Mouse (Mus musculus) layer of hippocampus, postnatal 14 days (tissue): ENCODE measurements around the gene Ccdc33. TPM values are rescaled to one million over a fixed set of nuclear protein-coding genes. Genes with fewer than 3 reads are reported as not detected.

Experiments used
- DNase-seq, 2 experiments: peaks; one replicate each; pipeline ENCODE4 v3.0.0; 2021 to 2022; ENCODE audit warnings: low spot score in 2 of 2, mixed read lengths in 1 of 2
- long read RNA-seq, 2 experiments: library from polyadenylated mRNA; stranded (forward); transcript quantifications; one replicate each; pipeline ENCODE4 v2.0.0; 2021
- total RNA-seq, 2 experiments: library from RNA; stranded (reverse); gene quantifications; 2 replicates each; pipeline ENCODE4 v1.2.3; 2021

The Ccdc33 gene
- 1 to 10 TPM in 1 of 2 experiments, under 1 TPM in 1; 0.64 to 1.7 TPM for total RNA-seq
- long read RNA-seq, experiment 1 = 0 reads
- long read RNA-seq, experiment 2, partial matches to known transcripts = 0 of 2 reads
- long read RNA-seq, experiment 2, other reads (novel, unspliced or antisense) = 2 of 2 reads

- DNase-seq = no peak
Measured at GRCm38 (mm10) chr9:58118671-58119070, at the start of gene Ccdc33. Gene Ccdc33, minus strand, starts transcription at chr9:58118823.

DNA sequence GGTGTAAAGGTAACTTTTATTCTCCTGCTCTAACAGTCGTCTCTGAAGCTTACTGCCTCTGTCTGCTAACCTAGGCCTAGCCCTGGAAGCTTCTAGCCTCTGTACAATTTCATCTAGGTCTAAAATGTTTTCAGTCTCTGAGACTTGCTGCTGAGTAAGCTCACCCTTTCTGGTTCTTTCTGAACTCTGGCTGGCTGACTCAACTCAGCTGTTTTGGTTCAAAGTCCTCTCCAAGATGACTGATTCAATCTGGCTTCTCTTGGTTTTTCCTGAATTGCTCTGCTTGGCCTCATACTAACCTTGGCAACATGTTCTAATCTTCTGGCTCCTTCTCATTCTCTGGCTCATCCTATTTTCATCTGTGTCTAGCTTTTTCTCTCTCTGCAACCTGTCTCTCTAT is 47.2 kb upstream of the Ccdc33 start:
- DNase-seq = no peak

- no peak for DNase-seq
Measured at GRCm38 (mm10) chr9:58163146-58163545, 44.5 kb upstream of the Ccdc33 start.

- no peak for DNase-seq
Measured at GRCm38 (mm10) chr9:58162173-58162572, 43.5 kb upstream of the Ccdc33 start.

DNA sequence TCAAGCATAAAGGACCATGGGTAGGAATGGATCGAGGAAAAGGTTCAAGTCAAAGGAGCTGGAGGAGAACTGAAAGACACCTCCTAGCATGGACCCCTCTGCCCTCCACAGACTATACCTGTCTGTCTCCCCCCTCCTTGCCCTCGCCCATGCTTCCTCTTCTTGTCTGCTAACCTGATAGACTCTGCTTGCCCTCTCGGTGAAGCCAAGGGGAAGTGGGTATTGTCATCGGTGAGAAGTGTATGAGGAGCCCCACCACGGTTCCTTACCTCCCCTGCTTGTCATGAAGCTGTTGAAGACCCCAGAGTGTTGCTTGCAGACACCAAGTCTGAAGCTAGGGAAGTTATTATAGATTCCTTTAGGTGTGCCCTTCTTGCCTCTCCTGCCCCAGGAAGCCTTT is 41.7 kb upstream of the Ccdc33 start:
- no peak for DNase-seq

DNA sequence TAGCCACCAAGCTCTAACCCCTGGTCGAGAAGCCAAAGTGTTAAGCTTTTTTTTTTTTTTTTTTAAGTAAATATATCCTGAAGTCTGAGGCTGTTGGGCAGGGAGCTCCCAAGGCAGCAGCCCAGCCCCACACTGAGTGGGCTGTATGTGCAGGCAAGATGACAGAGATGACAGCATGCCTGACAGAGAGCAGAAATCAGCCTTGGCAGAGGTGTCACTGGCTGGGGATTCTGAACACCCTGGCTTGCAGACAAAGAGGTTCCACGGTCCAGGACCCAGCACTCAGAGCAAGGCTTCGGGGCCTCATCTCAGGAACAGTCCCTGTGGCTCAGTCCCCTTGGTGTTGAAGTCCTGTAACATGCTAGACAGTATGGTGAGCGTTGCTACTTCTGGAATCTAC is 41.2 kb upstream of the Ccdc33 start:
- peak; percentile 53 to 76 for DNase-seq

GRCm38 (mm10) chr9:58158541-58159311 is 40.1 kb upstream of the Ccdc33 start:
- no peak for DNase-seq

- DNase-seq = no peak
Measured at GRCm38 (mm10) chr9:58157838-58158237, 39.2 kb upstream of the Ccdc33 start.

DNA sequence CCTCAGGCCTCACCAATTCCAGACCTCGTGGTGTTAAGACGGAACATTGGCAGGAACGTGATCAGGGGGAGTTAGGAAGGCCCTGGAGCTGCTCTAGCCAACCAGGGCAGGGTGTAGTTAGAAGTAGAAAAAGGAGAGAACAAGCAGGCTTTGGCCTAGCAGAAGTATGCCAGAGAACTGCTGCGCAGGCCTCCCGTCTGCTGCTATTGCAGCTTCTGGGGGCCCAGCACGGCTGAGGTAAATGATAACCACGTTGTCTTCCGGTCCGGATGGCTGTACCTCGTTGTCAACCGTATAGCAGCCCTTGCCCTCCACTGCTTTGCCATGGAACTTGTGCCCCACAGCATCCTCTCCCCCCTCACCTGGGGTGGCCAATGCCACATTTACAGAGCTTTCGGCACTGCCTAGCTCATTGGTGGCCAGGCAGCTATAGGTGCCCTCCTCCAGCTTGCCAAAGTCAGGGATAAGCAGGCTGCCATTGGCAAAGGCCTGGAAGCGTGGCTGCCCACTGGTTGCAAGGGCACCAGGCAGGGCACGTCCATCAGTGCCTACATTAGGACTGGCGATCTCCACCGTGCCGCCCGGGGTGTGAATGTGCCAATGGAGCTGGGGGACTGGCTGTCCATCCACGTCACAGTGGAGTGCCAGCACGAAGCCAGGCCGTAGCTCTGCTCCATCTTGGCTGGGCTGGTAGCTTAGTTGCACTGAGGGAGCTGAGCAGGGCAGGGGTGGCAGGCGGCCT is 38.4 kb upstream of the Ccdc33 start:
- no peak for DNase-seq

- no peak for DNase-seq
Measured at GRCm38 (mm10) chr9:58155366-58155765, 36.7 kb upstream of the Ccdc33 start.

- DNase-seq = no peak
Measured at GRCm38 (mm10) chr9:58153095-58153494, 34.5 kb upstream of the Ccdc33 start.

DNA sequence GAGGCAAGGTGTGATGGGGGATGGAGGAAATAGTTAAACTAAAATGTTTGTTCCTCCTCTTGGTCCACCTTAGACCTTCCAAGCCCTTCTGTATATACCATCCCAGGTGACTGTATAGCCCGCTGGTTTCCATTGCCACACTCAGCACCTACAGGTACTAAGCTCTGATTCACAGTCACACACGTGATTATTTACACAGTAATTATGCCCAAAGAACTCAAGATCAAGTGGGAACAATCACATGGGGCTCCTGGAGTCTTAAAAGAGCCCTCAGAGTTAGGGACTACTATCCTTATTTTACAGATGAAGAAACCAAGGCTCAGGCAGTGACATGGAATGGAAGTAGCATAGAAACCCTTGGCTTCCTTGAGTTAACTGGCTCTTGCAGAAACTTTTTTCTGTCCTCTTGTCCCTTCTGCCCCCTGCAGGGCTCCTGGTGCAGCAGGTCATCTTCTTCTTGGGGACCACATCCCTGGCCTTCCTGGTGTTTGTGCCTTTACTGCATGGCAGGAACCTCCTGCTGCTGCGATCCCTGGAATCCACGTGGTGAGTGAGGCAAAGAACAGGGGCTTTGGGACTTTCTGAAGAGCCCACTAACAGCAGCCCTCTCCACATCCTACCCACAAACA is 32.2 kb upstream of the Ccdc33 start:
- no peak for DNase-seq

- DNase-seq = no peak
Measured at GRCm38 (mm10) chr9:58148806-58149205, 30.2 kb upstream of the Ccdc33 start.

GRCm38 (mm10) chr9:58145417-58145816 is 26.8 kb upstream of the Ccdc33 start:
- no peak for DNase-seq

GRCm38 (mm10) chr9:58144664-58145063 is 26.0 kb upstream of the Ccdc33 start:
- no peak for DNase-seq

GRCm38 (mm10) chr9:58143419-58143818 is 24.8 kb upstream of the Ccdc33 start:
- DNase-seq = no peak

GRCm38 (mm10) chr9:58139947-58140346 is 21.3 kb upstream of the Ccdc33 start:
- DNase-seq = peak in 1 of 2 experiments; percentile 54

- no peak for DNase-seq
Measured at GRCm38 (mm10) chr9:58135921-58136321, 17.3 kb upstream of the Ccdc33 start.

DNA sequence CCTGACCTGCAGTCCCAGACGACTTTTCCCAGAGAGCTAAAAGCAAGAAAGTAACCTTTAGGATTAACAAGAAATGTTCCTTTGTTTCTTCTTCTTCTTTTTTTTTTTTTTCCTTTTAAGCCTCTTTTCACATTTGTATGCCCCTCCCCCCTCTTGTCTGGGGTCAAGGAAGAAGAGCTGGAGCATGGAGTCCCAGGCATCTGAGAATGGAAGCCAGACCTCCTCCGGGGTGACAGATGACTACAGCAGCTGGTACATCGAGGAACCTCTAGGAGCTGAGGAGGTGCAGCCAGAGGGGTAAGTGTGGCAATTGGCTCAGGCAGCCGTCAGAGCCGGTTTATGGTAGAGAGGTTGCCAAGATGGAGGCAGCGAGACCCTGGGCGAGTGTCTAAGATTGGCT is 16.3 kb upstream of the Ccdc33 start:
- no peak for DNase-seq

DNA sequence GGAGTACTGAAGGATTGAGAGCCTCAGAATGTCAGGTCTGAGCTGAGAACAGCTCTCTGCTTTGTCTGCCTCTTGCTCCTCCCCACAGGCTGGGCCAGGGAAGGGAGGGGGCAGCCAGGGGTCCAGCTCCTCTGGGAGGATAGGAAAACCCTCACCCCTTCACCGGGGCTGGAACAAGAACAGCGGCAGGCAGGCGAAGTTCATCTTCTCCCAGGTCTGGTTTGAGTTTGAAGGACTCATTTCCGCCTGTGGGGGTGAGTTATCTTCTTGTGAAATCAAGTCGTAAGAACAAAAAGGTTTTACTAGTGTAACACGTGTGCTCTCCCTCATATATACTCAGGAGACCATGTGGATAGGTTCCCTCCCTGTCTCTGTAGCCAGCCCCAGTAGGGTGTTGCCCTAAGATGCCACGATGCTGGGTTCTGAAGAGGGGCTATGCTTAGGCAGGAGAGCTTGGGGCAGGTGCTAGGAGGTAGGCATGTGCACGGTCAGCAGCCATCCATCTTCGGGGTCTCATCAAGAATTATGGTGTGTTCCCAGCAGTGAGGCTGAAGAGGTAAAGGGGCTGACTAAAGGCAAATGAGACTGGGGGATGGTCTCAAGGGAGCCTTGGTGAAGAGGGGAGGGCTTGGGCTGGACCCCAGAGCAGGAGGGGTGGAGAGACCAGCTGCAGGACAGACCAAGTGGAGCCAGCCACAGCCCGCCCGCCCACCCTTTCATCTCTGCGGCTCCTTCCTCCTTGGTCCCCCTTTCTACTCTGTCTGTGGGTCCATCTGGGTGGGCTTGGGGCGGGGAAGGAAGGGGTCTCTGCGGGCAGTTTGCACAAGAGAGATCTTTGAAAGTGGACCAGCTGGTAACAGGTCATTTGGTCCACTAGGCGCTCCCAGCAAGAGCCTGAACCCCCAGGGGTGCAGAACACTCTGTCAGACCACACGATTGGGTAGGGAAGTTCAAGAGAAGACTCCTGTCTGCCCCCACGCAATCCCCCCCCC is 15.6 kb upstream of the Ccdc33 start:
- DNase-seq = no peak

GRCm38 (mm10) chr9:58131735-58132134 is 13.1 kb upstream of the Ccdc33 start:
- DNase-seq = no peak
